Mouse (Mus musculus) forebrain, embryonic 10.5 days (tissue): ENCODE measurements around the gene Srsx. TPM values are rescaled to one million over a fixed set of nuclear protein-coding genes. Genes with fewer than 3 reads are reported as not detected.
"Not testable (repeated sequence)": the region's sequence is repeated elsewhere in the genome, so short reads cannot be mapped to it uniquely, and the experiment has no call there.

Source experiments
- DNase-seq: peaks from one replicate; pipeline ENCODE4 v3.0.0-alpha.2; 2017; ENCODE audit warnings: low spot score; ENCODE audit errors: extremely low spot score
- H3K27ac ChIP-seq: fragments of 300-500 bp; sonication (generic); 2 replicates; pipeline ENCODE4 v1.5.1; 2016; ENCODE audit warnings: mild to moderate bottlenecking
- H3K27me3 ChIP-seq: fragments of 300-500 bp; sonication (generic); 2 replicates; pipeline ENCODE4 v1.6.1; 2016; ENCODE audit warnings: mild to moderate bottlenecking; ENCODE audit not compliant: poor library complexity, severe bottlenecking
- H3K36me3 ChIP-seq: fragments of 300-500 bp; sonication (generic); replicated peaks from 2 replicates; pipeline ENCODE4 v1.6.1; 2016; ENCODE audit warnings: mild to moderate bottlenecking, moderate library complexity
- H3K4me1 ChIP-seq: fragments of 300-500 bp; sonication (generic); 2 replicates; pipeline ENCODE4 v1.6.1; 2016
- H3K4me3 ChIP-seq: fragments of 300-500 bp; sonication (generic); 2 replicates; pipeline ENCODE4 v1.5.1; 2016; ENCODE audit warnings: mild to moderate bottlenecking, moderate library complexity
- H3K9me3 ChIP-seq: fragments of 300-500 bp; sonication (generic); 2 replicates; pipeline ENCODE4 v1.6.1; 2016; ENCODE audit warnings: mild to moderate bottlenecking, moderate library complexity
- WGBS: fragments of 180-500 bp; shearing (Covaris S2); methylation state at CpG from one replicate; pipeline ENCODE4 v1.1.7; 2016; 5-methylcytosine and 5-hydroxymethylcytosine counted together
- polyA plus RNA-seq: library from polyadenylated mRNA; unstranded; fragments of >200 nt; fragmentation: Nextera tagmentation; extraction: Ambion mirVana; gene quantifications from 2 replicates; pipeline ENCODE4 v1.2.1, GENCODE M21; 2016

Srsx gene
- not detected in 2 replicates for polyA plus RNA-seq

DNA sequence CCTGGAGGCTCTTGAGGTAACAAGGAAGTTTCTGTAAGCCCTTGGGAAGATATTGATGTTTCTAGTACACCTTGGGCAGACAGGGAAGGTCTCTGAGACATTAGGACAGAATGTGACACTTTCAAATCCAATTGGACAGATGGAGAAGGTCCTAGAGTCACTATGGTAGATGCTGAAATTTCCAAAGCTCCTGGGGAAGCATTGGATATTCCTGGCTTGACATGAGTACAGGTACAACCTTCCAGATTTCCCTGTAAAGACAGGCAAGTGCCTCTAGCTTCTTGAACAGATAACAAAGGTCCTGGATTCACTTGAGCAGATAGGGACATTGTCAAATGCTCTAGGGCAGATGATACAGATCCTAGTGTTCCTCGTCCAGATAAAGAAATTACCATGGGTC, at the start of gene Srsx:
Gene Srsx, minus strand, starts transcription at position 101 of the 400 bp plus-strand sequence.
- H3K4me1 ChIP-seq, DNase-seq, H3K9me3 ChIP-seq, H3K27ac ChIP-seq, H3K36me3 ChIP-seq, H3K27me3 ChIP-seq, H3K4me3 ChIP-seq: not testable (repeated sequence)
- no CpG with 5 or more reads among the region's 1 CpGs for WGBS

DNA sequence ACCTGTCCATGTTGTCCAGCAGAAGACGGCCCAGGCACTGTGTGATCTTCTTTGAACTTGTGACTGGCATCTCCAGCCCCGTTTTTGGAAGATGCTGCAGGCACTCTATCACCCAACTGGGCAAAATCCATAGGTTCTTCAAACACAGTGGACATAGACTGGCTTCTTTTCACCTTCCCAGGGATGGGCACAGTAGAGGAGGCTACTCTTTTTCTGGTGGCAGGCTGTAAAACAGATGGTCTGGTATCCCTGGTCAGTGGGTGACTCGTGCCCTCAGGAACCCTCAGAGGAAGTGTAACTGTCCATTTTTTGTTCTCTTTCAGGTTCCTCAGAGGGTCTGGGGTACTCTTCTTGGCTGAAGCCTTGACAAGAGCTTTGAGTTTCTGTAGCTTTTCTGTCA, 24.5 kb upstream of the Srsx start, which contains the start of gene Gm17577:
Gene Gm17577, minus strand, starts transcription at position 101 of the 400 bp plus-strand sequence.
- H3K4me1 ChIP-seq, H3K9me3 ChIP-seq, H3K36me3 ChIP-seq, DNase-seq, H3K27ac ChIP-seq, H3K27me3 ChIP-seq, H3K4me3 ChIP-seq: not testable (repeated sequence)
- WGBS, result no CpG with 5 or more reads among the region's 3 CpGs

Other genes starting within 250 kb of the Srsx start
- not detected in 2 replicates for gene Gm17521, start 192.8 kb downstream of the Srsx start, polyA plus RNA-seq
- gene Cldn34c1, start 119.0 kb downstream of the Srsx start, polyA plus RNA-seq, result 16.4 and 18.9 TPM in 2 replicates
- not detected in 2 replicates for gene Gm17577, start 24.4 kb upstream of the Srsx start, polyA plus RNA-seq